Mouse (Mus musculus) heart, postnatal 0 days (tissue): Measurements from ENCODE around the gene Dpy19l3. TPM values are rescaled to one million over a fixed set of nuclear protein-coding genes. Genes with fewer than 3 reads are reported as not detected.

ENCODE experiments used
- ATAC-seq: fragments of 200-750 bp; cut with Nextera tagmentation; 2 replicates; pipeline ENCODE4 v1.8.0; 2017; ENCODE audit warnings: low read depth, moderate number of reproducible peaks, moderate library complexity; ENCODE audit not compliant: insufficient read depth
- DNase-seq: peaks from one replicate; pipeline ENCODE4 v3.0.0-alpha.2; 2016; ENCODE audit warnings: low spot score
- H3K27ac ChIP-seq: fragments of 300-500 bp; sonication (generic); 2 replicates; pipeline ENCODE4 v1.5.1; 2014; ENCODE audit warnings: low read depth, mild to moderate bottlenecking
- H3K27me3 ChIP-seq: fragments of 300-500 bp; sonication (generic); 2 replicates; pipeline ENCODE4 v1.6.1; 2014; ENCODE audit warnings: low read length, mixed read lengths; ENCODE audit not compliant: control insufficient read depth, insufficient read depth
- H3K36me3 ChIP-seq: fragments of 300-500 bp; sonication (generic); replicated peaks from 2 replicates; pipeline ENCODE4 v1.6.1; 2014; ENCODE audit warnings: low read length, mixed read lengths; ENCODE audit not compliant: control insufficient read depth, insufficient read depth
- H3K4me1 ChIP-seq: fragments of 300-500 bp; sonication (generic); 2 replicates; pipeline ENCODE4 v1.6.1; 2014; ENCODE audit warnings: antibody characterized with exemption; ENCODE audit not compliant: control insufficient read depth, insufficient read depth
- H3K4me2 ChIP-seq: fragments of 300-500 bp; sonication (generic); 2 replicates; pipeline ENCODE4 v1.6.1; 2014; ENCODE audit warnings: low read depth, mild to moderate bottlenecking, low read length, moderate library complexity
- H3K4me3 ChIP-seq: fragments of 300-500 bp; sonication (generic); 2 replicates; pipeline ENCODE4 v1.5.1; 2014; ENCODE audit warnings: low read depth, low read length
- H3K9ac ChIP-seq: fragments of 300-500 bp; sonication (generic); replicated peaks from 2 replicates; pipeline ENCODE4 v1.6.1; 2014; ENCODE audit warnings: low read depth, low read length, mixed read lengths
- H3K9me3 ChIP-seq: fragments of 300-500 bp; sonication (generic); replicated peaks from 2 replicates; pipeline ENCODE4 v1.6.1; 2016; ENCODE audit warnings: low read length; ENCODE audit not compliant: control insufficient read depth
- CTCF ChIP-seq: IDR thresholded peaks from 2 replicates; pipeline ENCODE4 v1.5.1; 2016; ENCODE audit warnings: antibody characterized with exemption, control low read depth, low read depth
- EP300 ChIP-seq: IDR thresholded peaks from 2 replicates; pipeline ENCODE4 v1.6.1; 2016; ENCODE audit warnings: antibody characterized with exemption, low read depth
- WGBS: fragments of 180-500 bp; shearing (Covaris S2); extraction: QIAGEN DNeasy Blood & Tissue Kit; methylation state at CpG from one replicate; pipeline ENCODE4 v1.1.7; 2014; 5-methylcytosine and 5-hydroxymethylcytosine counted together
- polyA plus RNA-seq: library from polyadenylated mRNA; unstranded; fragments of >200 nt; fragmentation: Nextera tagmentation; extraction: Ambion mirVana; gene quantifications from 2 replicates; pipeline ENCODE4 v1.2.1, GENCODE M21; 2015
- total RNA-seq: library from RNA; depleted of rRNA; stranded (reverse); fragments of >200 nt; gene quantifications from 2 replicates; pipeline ENCODE4 v1.2.3, GENCODE M21; 2014; ENCODE audit warnings: low replicate concordance

Gene Dpy19l3
- total and polyA plus RNA-seq, 2 experiments from 2014 or later: 1.1 to 4.9 TPM

GRCm38 (mm10) chr7:35650716-35651410 is 103.4 kb downstream of the Dpy19l3 start:
- H3K4me1 ChIP-seq: peaks cover 4% of the 10 kb centered on the region; the same call in 1 of the 2 replicates
- no peaks in the 10 kb centered on the region for H3K9me3 ChIP-seq
- 0 out of 2 replicates have a peak, but pooled peaks cover under 1% of the 10 kb centered on the region for H3K36me3 ChIP-seq
- H3K9ac ChIP-seq: no peak overlapping the region
- no peak overlapping the region for H3K27ac ChIP-seq
- no peak for TF ChIP-seq EP300
- peak; percentile 48 for TF ChIP-seq CTCF
- DNase-seq (no peak), ATAC-seq (no peak)
- no peaks in the 10 kb centered on the region for H3K27me3 ChIP-seq
- H3K4me2 ChIP-seq: no peak overlapping the region
- no peak overlapping the region for H3K4me3 ChIP-seq
- WGBS: 65% methylated on average over 11 of the region's 11 CpGs

- H3K4me1 ChIP-seq: peaks cover 4% of the 10 kb centered on the region; the same call in 1 of the 2 replicates
- no peak overlapping the region for H3K4me2 ChIP-seq
- H3K36me3 ChIP-seq: peaks cover 18% of the 10 kb centered on the region
- DNase-seq (peak; percentile 19), ATAC-seq (no peak)
- H3K27me3 ChIP-seq: no peaks in the 10 kb centered on the region
- H3K9me3 ChIP-seq: no peaks in the 10 kb centered on the region
- H3K9ac ChIP-seq: no peak overlapping the region
- H3K4me3 ChIP-seq: no peak overlapping the region
- TF ChIP-seq CTCF (no peak), EP300 (no peak)
- 53% methylated on average over 3 of the region's 3 CpGs for WGBS
- H3K27ac ChIP-seq: no peak overlapping the region
Observed at GRCm38 (mm10) chr7:35649071-35649470, 105.2 kb downstream of the Dpy19l3 start.

- DNase-seq (no peak), ATAC-seq (no peak)
- Histone ChIP-seq H3K27ac (no peak overlapping the region), H3K27me3 (no peaks in the 10 kb centered on the region), H3K9ac (no peak overlapping the region), H3K4me1 (peaks cover 4% of the 10 kb centered on the region; the same call in 1 of the 2 replicates), H3K36me3 (peaks cover 24% of the 10 kb centered on the region), H3K9me3 (no peaks in the 10 kb centered on the region), H3K4me2 (no peak overlapping the region), H3K4me3 (no peak overlapping the region)
- WGBS: 69% methylated on average over 9 of the region's 9 CpGs
- TF ChIP-seq EP300: no peak
- TF ChIP-seq CTCF: no peak
Observed at GRCm38 (mm10) chr7:35648239-35649069, 105.8 kb downstream of the Dpy19l3 start.

- WGBS: under 1% methylated on average over 64 of the region's 64 CpGs
- ATAC-seq (peak; percentile 92), DNase-seq (peak; percentile 91)
- Histone ChIP-seq H3K4me3 (peak within 1 kb of the TSS; percentile 91), H3K27me3 (no peaks in the 10 kb centered on the region), H3K36me3 (peaks cover 36% of the 10 kb centered on the region), H3K9ac (peak within 1 kb of the TSS; percentile 96), H3K9me3 (no peaks in the 10 kb centered on the region), H3K4me1 (peaks cover 4% of the 10 kb centered on the region; the same call in 1 of the 2 replicates), H3K4me2 (peak within 1 kb of the TSS; percentile 90), H3K27ac (peak within 1 kb of the TSS; percentile 84)
- no peak for TF ChIP-seq EP300
- no peak for TF ChIP-seq CTCF
Observed at GRCm38 (mm10) chr7:35647101-35647698, 107.1 kb downstream of the Dpy19l3 start, which contains the start of gene Pdcd5. Gene Pdcd5, minus strand, starts transcription at chr7:35647521.

- WGBS: 9% methylated on average over 34 of the region's 34 CpGs
- Histone ChIP-seq H3K9me3 (no peaks in the 10 kb centered on the region), H3K36me3 (peaks cover 43% of the 10 kb centered on the region), H3K4me3 (peak overlapping the region; percentile 91), H3K27ac (peak overlapping the region; percentile 84), H3K9ac (peak overlapping the region; percentile 96), H3K4me2 (peak overlapping the region; percentile 90), H3K27me3 (no peaks in the 10 kb centered on the region), H3K4me1 (peaks cover 4% of the 10 kb centered on the region; the same call in 1 of the 2 replicates)
- DNase-seq (no peak), ATAC-seq (peak; percentile 25)
- TF ChIP-seq CTCF (no peak), EP300 (no peak)
Observed at GRCm38 (mm10) chr7:35646317-35647081, 107.8 kb downstream of the Dpy19l3 start.
